Mouse (Mus musculus): ENCODE results near the gene Cyb5d1. TPM values are rescaled to one million over a fixed set of nuclear protein-coding genes. Genes with fewer than 3 reads are reported as not detected.

The Cyb5d1 gene
- polyA plus RNA-seq, 1 experiment from 2014 or later = 55.0 TPM

DNA sequence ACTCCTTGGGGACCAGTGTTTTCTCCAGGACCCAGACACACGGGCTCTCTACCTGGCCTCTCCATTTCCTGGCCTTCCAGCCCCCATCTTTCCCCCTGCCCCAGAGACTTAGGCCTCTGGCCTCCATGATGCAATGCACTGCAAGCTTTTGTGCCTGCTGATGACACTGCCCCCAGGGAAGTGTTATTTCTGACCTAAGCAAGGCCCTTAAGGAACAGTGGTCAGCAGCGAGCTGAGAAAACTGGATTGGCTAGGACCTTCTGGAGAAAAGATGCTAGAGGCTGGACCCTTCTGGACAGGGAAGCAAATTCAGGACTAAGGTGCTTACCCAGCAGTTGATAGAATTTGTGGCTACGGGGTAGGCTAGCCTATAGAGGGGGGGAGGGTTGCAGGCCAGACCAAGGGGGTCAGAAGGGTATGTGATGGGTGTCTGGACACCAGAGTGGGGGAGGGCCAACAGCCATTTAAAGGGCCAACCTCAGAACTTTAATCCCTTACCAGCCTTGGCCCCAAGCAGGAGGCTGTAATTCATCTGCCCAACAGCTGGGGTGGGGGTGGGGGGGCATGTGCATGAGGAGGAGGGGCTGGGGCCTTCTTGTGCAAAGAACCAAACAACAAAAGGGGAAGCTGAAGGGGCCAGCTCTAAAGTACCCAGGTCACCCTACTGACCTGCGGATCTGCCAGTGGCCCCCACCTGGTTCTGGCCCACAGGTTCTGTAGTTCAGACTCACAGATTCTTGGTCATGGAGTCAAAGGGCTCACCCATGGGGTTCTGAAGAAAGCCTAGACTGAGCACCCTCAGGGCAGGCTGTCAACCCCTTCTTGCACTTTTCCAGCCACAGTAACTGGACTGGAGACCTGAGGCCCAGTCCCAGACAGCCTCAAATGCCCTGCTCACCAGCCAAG is 19.2 kb upstream of the Cyb5d1 start:
- peaks cover 14% of the 10 kb centered on the region for H3K36me3 ChIP-seq (replicated peaks)
- H3K9me3 ChIP-seq = no peaks in the 10 kb centered on the region
- H3K9ac ChIP-seq = peak overlapping the region; percentile 98
- H3K4me2 ChIP-seq = peak overlapping the region; percentile 95
- no peaks in the 10 kb centered on the region for H3K27me3 ChIP-seq
- peak overlapping the region; percentile 66 for H3K4me3 ChIP-seq (replicated peaks)
- peak overlapping the region; percentile 99 for H3K27ac ChIP-seq
- peaks cover 68% of the 10 kb centered on the region for H3K4me1 ChIP-seq
- ATAC-seq (ENCODE audit: low FRiP score) = no peak
- WGBS = 9% methylated on average over 4 of the region's 4 CpGs

GRCm38 (mm10) chr11:69413221-69414181 is 18.1 kb upstream of the Cyb5d1 start, which contains the start of gene Kdm6b:
Gene Kdm6b (minus strand): TSS chr11:69413675.
- H3K27ac ChIP-seq = peak within 1 kb of the TSS; percentile 99
- H3K36me3 ChIP-seq (replicated peaks) = peaks cover 14% of the 10 kb centered on the region
- peak within 1 kb of the TSS; percentile 66 for H3K4me3 ChIP-seq (replicated peaks)
- no peaks in the 10 kb centered on the region for H3K27me3 ChIP-seq
- WGBS = 36% methylated on average over 12 of the region's 12 CpGs
- H3K4me2 ChIP-seq = peak within 1 kb of the TSS; percentile 95
- H3K9ac ChIP-seq = peak within 1 kb of the TSS; percentile 98
- peaks cover 62% of the 10 kb centered on the region for H3K4me1 ChIP-seq
- no peak for ATAC-seq (ENCODE audit: low FRiP score)
- H3K9me3 ChIP-seq = no peaks in the 10 kb centered on the region

- Histone ChIP-seq H3K4me1 (peaks cover 62% of the 10 kb centered on the region), H3K36me3 (replicated peaks) (peaks cover 21% of the 10 kb centered on the region), H3K27ac (peak overlapping the region; percentile 99), H3K9me3 (no peaks in the 10 kb centered on the region), H3K4me3 (replicated peaks) (peak overlapping the region; percentile 66), H3K4me2 (peak overlapping the region; percentile 95), H3K27me3 (no peaks in the 10 kb centered on the region), H3K9ac (peak overlapping the region; percentile 98)
- WGBS = 64% methylated on average over 7 of the region's 7 CpGs
- ATAC-seq (ENCODE audit: low FRiP score) = no peak
Observed at GRCm38 (mm10) chr11:69412548-69412947, 17.1 kb upstream of the Cyb5d1 start.

DNA sequence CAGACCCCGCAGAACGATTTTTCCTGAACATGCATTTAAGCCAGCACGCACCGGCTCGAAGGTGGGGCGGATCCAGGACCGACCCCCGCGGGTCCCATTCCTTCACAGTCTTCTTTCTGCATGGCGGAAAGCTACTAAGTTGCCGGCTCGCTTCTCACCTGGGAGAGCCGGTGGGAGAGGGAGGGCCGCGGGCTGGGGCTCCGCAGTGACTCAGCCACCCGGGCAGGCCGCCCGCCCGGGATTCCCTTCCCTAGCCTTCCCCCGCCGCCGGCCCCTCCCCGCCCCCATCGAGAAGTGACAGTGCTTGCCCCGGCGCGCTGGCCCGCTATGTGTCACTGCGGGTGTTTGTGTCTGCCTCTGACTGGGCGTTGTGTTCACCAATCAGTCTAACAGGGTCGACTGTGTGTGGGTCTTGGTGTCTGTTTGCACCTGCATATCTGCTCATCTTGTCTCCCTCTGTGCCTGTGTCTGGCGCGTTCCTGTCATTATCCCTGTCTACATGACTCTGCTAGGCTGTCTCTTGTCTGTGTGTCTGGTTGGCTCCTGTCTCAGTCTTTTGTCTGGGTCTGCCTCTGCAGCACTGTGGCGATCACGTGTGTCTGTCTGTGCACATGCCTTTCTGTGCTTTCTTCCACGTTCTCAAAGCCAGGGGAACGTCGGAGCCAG is 16.2 kb upstream of the Cyb5d1 start:
- peak overlapping the region; percentile 98 for H3K9ac ChIP-seq
- no peaks in the 10 kb centered on the region for H3K27me3 ChIP-seq
- no peak for ATAC-seq (ENCODE audit: low FRiP score)
- H3K36me3 ChIP-seq (replicated peaks) = peaks cover 29% of the 10 kb centered on the region
- H3K4me3 ChIP-seq (replicated peaks) = peak overlapping the region; percentile 66
- no peaks in the 10 kb centered on the region for H3K9me3 ChIP-seq
- peak overlapping the region; percentile 95 for H3K4me2 ChIP-seq
- H3K27ac ChIP-seq = peak overlapping the region; percentile 99
- WGBS = under 1% methylated on average over 38 of the region's 39 CpGs
- H3K4me1 ChIP-seq = peaks cover 59% of the 10 kb centered on the region

DNA sequence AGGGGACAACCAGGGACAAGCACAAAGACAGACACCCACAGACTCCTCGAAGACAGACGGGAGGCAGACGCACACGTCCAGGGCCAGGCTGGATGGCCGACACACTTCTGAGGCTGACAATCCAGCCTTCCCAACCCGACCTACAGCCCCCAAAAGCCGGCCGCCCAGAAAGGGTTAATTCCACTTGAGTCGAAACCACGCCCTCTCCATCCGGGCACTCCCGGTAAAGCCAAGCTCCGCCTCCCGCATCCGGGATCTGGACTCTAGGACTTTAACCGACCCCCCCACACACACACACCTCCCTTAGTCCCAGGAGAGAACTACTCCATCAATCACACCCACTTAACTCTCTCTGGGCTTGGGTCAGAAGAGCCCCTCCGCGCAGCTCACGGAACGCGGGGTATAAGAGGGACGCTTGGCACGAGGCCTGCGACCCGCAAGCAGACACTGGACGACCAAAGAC is 15.7 kb upstream of the Cyb5d1 start:
- H3K4me1 ChIP-seq = peaks cover 57% of the 10 kb centered on the region
- ATAC-seq (ENCODE audit: low FRiP score) = peak; percentile 62

DNA sequence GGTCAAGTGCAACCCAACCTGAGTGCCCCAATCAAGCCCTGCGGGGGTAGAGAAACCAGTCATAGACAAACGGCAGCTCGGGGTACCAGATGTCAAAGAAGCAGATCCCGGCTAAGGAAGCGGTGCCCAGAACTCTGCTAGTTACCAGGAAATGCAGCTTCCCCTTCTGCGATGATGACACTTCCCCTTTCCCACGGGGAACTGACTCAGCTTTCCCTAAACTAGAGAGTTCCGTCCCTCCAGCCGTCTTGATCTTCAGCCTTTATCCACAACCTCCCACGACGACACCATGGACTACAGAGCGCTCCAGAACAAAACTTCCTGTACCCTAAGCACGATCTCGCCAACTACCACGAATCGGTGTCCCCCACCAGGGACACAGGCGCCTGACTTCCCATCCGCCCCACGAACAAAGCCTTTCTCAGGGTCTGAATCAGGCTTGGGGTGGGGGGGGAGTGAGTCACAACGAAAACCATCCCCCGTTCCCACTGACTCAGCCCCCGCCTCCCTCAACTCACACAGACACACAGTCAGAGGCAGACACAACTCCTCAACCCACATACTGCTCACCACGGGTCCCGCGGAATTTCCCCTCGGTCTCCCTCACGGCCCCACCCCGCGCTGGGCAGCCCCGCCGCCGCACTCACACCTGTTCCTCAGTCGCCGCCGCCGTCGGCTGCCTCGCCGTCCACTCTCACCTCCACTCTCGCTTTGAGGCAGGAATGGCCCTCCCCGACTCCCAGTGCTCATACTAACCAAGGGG is 15.1 kb upstream of the Cyb5d1 start:
- peaks cover 57% of the 10 kb centered on the region for H3K4me1 ChIP-seq
- H3K27me3 ChIP-seq = no peaks in the 10 kb centered on the region
- WGBS = 1% methylated on average over 41 of the region's 41 CpGs
- H3K36me3 ChIP-seq (replicated peaks) = peaks cover 41% of the 10 kb centered on the region
- peak overlapping the region; percentile 95 for H3K4me2 ChIP-seq
- H3K9me3 ChIP-seq = no peaks in the 10 kb centered on the region
- peak overlapping the region; percentile 66 for H3K4me3 ChIP-seq (replicated peaks)
- H3K27ac ChIP-seq = peak overlapping the region; percentile 99
- H3K9ac ChIP-seq = peak overlapping the region; percentile 98
- ATAC-seq (ENCODE audit: low FRiP score) = peak; percentile 5

More for the DNA sequence above, 15.7 kb upstream of the Cyb5d1 start:
- Histone ChIP-seq H3K27me3 (no peaks in the 10 kb centered on the region), H3K4me2 (peak overlapping the region; percentile 95), H3K9ac (peak overlapping the region; percentile 98), H3K27ac (peak overlapping the region; percentile 99), H3K36me3 (replicated peaks) (peaks cover 35% of the 10 kb centered on the region), H3K9me3 (no peaks in the 10 kb centered on the region), H3K4me3 (replicated peaks) (peak overlapping the region; percentile 66)
- 0% methylated on average over 26 of the region's 26 CpGs for WGBS

DNA sequence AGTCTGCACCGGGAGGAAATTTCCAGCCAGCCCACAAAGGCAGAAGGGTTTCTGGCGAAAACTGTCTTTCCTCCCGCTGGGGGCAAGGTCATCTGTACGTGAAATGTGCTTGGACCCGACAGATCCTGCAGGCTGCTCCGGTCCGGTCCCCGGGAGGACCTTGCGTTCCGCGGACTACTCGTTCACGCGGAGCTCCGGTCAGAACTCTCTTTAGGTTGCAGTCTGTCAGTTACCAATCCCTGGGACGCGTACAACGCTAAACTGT is 14.5 kb upstream of the Cyb5d1 start:
- Histone ChIP-seq H3K27ac (peak overlapping the region; percentile 99), H3K4me2 (peak overlapping the region; percentile 95), H3K4me1 (peaks cover 54% of the 10 kb centered on the region), H3K9ac (peak overlapping the region; percentile 98), H3K27me3 (no peaks in the 10 kb centered on the region), H3K4me3 (replicated peaks) (peak overlapping the region; percentile 66), H3K36me3 (replicated peaks) (peaks cover 46% of the 10 kb centered on the region), H3K9me3 (no peaks in the 10 kb centered on the region)
- no peak for ATAC-seq (ENCODE audit: low FRiP score)
- under 1% methylated on average over 18 of the region's 18 CpGs for WGBS

- ATAC-seq (ENCODE audit: low FRiP score) = peak; percentile 34
- H3K27ac ChIP-seq = peak overlapping the region; percentile 99
- H3K27me3 ChIP-seq = no peaks in the 10 kb centered on the region
- H3K4me1 ChIP-seq = peaks cover 50% of the 10 kb centered on the region
- H3K9me3 ChIP-seq = no peaks in the 10 kb centered on the region
- peak overlapping the region; percentile 98 for H3K9ac ChIP-seq
- peak overlapping the region; percentile 95 for H3K4me2 ChIP-seq
- WGBS = under 1% methylated on average over 46 of the region's 46 CpGs
- peak overlapping the region; percentile 66 for H3K4me3 ChIP-seq (replicated peaks)
- peaks cover 51% of the 10 kb centered on the region for H3K36me3 ChIP-seq (replicated peaks)
Observed at GRCm38 (mm10) chr11:69409378-69410044, 14.1 kb upstream of the Cyb5d1 start.

GRCm38 (mm10) chr11:69408541-69409377 is 13.3 kb upstream of the Cyb5d1 start:
- peak; percentile 63 for ATAC-seq (ENCODE audit: low FRiP score)
- H3K36me3 ChIP-seq (replicated peaks) = peaks cover 58% of the 10 kb centered on the region
- H3K27me3 ChIP-seq = no peaks in the 10 kb centered on the region
- H3K9me3 ChIP-seq = no peaks in the 10 kb centered on the region
- H3K4me1 ChIP-seq = peaks cover 42% of the 10 kb centered on the region
- peak overlapping the region; percentile 98 for H3K9ac ChIP-seq
- peak overlapping the region; percentile 95 for H3K4me2 ChIP-seq
- under 1% methylated on average over 33 of the region's 33 CpGs for WGBS
- H3K27ac ChIP-seq = peak overlapping the region; percentile 99
- H3K4me3 ChIP-seq (replicated peaks) = peak overlapping the region; percentile 66

DNA sequence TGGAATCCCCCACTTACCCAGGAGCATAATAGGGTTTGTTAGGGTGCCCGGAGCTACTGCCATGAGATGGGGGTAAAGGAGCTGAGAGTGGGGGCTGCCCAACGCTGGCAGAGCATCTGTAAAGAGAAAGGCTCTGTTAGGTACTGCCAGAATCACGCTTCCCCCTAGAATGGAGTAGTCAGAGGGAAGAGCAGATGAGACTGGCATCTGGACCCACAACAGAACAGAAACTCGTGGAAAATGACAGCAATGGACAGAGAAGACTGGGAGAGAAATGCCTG is 12.2 kb upstream of the Cyb5d1 start:
- peaks cover 31% of the 10 kb centered on the region for H3K4me1 ChIP-seq
- H3K4me3 ChIP-seq (replicated peaks) = no peak overlapping the region; the same call in 1 of the 2 replicates
- H3K36me3 ChIP-seq (replicated peaks) = peaks cover 62% of the 10 kb centered on the region
- no peaks in the 10 kb centered on the region for H3K27me3 ChIP-seq
- 86% methylated on average over 4 of the region's 4 CpGs for WGBS
- peak overlapping the region; percentile 98; the same call in 1 of the 2 replicates for H3K9ac ChIP-seq
- no peak for ATAC-seq (ENCODE audit: low FRiP score)
- H3K9me3 ChIP-seq = no peaks in the 10 kb centered on the region
- H3K4me2 ChIP-seq = no peak overlapping the region
- H3K27ac ChIP-seq = 0 out of 2 replicates have a peak overlapping the region, but pooled peaks have one; percentile 99

Data from forebrain, embryonic 12.5 days (tissue).